ENCODE assay signal across 8 mouse cellular contexts in genomic region chr10:128175302-128175701, GRCm38 (mm10). TPM values are rescaled to one million over a fixed set of nuclear protein-coding genes. Genes with fewer than 3 reads are reported as not detected.
A peak's percentile ranks its signal among the peaks of the same experiment; 100 is the strongest.
DNase-seq lines count a peak whose midpoint lies in the region; ATAC-seq and TF ChIP-seq lines count a peak whose summit lies in the region.

No protein-coding gene starts in this region.

- ATAC-seq in forebrain, embryonic 16.5 days: no peak
- ATAC-seq in liver, postnatal 0 days: no peak

- no peak overlapping the region for H3K9ac ChIP-seq in forebrain, embryonic 16.5 days (replicated peaks; ENCODE audit: low read depth, low read length)
- H3K9ac ChIP-seq in liver, postnatal 0 days (replicated peaks): peak overlapping the region; percentile 76

- TF ChIP-seq CTCF in C2C12 (IDR thresholded peaks at IDR 0.05; ENCODE audit: control insufficient read depth, insufficient read depth, insufficient read length): no peak
- TF ChIP-seq CTCF in liver, postnatal 0 days (IDR thresholded peaks at IDR 0.05; ENCODE audit: low read depth): no peak

- peaks cover 47% of the 10 kb centered on the region for H3K79me3 ChIP-seq in C2C12 (ENCODE audit: low read depth)

- peak overlapping the region; percentile 91 for H3K27ac ChIP-seq in heart, embryonic 10.5 days
- no peak overlapping the region for H3K27ac ChIP-seq in forebrain, embryonic 16.5 days (ENCODE audit: low read length)
- H3K27ac ChIP-seq in liver, postnatal 0 days (ENCODE audit: low read depth): peak overlapping the region; percentile 75; the same call in 1 of the 2 replicates

- H3K36me3 ChIP-seq in heart, embryonic 10.5 days: 0 out of 2 replicates have a peak, but pooled peaks cover 6% of the 10 kb centered on the region
- peaks cover 11% of the 10 kb centered on the region for H3K36me3 ChIP-seq in C2C12 (ENCODE audit: control insufficient read depth, insufficient read depth)
- no peaks in the 10 kb centered on the region for H3K36me3 ChIP-seq in forebrain, embryonic 16.5 days (ENCODE audit: control insufficient read depth, insufficient read depth)
- H3K36me3 ChIP-seq in liver, postnatal 0 days (replicated peaks; ENCODE audit: insufficient read depth, low read length): no peaks in the 10 kb centered on the region

- no peaks in the 10 kb centered on the region for H3K9me3 ChIP-seq in heart, embryonic 10.5 days
- no peaks in the 10 kb centered on the region for H3K9me3 ChIP-seq in forebrain, embryonic 16.5 days (ENCODE audit: control insufficient read depth, low read length)
- no peaks in the 10 kb centered on the region for H3K9me3 ChIP-seq in liver, postnatal 0 days (ENCODE audit: low read length)

- WGBS in heart, embryonic 10.5 days: 9% methylated on average over 3 of the region's 3 CpGs
- WGBS in forebrain, embryonic 16.5 days: 8% methylated on average over 3 of the region's 3 CpGs
- 18% methylated on average over 3 of the region's 3 CpGs for WGBS in liver, postnatal 0 days (ENCODE audit: insufficient replicate concordance)

- DNase-seq in heart, embryonic 10.5 days (ENCODE audit: low spot score): no peak
- no peak for DNase-seq in heart, adult 9 months (ENCODE audit: low spot score in 2 of 2)
- no peak for DNase-seq in liver, postnatal 0 days
- no peak for DNase-seq in cerebellum, adult 11-12 months
- DNase-seq in right cerebral cortex, adult 2 months (ENCODE audit: low spot score in 2 of 2): no peak
- DNase-seq in embryo, embryonic 9.5 days (ENCODE audit: extremely low spot score): no peak

- no peaks in the 10 kb centered on the region for H3K27me3 ChIP-seq in heart, embryonic 10.5 days (ENCODE audit: insufficient read depth, poor library complexity, severe bottlenecking)
- H3K27me3 ChIP-seq in C2C12 (ENCODE audit: control insufficient read depth, insufficient read depth, insufficient read length): no peaks in the 10 kb centered on the region
- no peaks in the 10 kb centered on the region for H3K27me3 ChIP-seq in forebrain, embryonic 16.5 days (replicated peaks; ENCODE audit: control insufficient read depth, insufficient read depth, low read length)
- H3K27me3 ChIP-seq in liver, postnatal 0 days (ENCODE audit: insufficient read depth, low read length): no peaks in the 10 kb centered on the region

- peaks cover 24% of the 10 kb centered on the region for H3K4me1 ChIP-seq in heart, embryonic 10.5 days
- peaks cover 10% of the 10 kb centered on the region for H3K4me1 ChIP-seq in forebrain, embryonic 16.5 days (replicated peaks; ENCODE audit: control insufficient read depth, insufficient read depth, low read length)
- H3K4me1 ChIP-seq in liver, postnatal 0 days (ENCODE audit: insufficient read depth): peaks cover 8% of the 10 kb centered on the region; the same call in 1 of the 2 replicates

- TF ChIP-seq EP300 in liver, postnatal 0 days (IDR thresholded peaks at IDR 0.05; ENCODE audit: low read depth): no peak

- peak overlapping the region; percentile 81 for H3ac ChIP-seq in C2C12 (ENCODE audit: control insufficient read depth, insufficient read length, low read depth)

- H3K4me3 ChIP-seq in heart, embryonic 10.5 days: peak overlapping the region; percentile 78
- peak overlapping the region; percentile 55 for H3K4me3 ChIP-seq in C2C12 (ENCODE audit: insufficient read depth, poor library complexity, severe bottlenecking)
- H3K4me3 ChIP-seq in forebrain, embryonic 16.5 days (replicated peaks; ENCODE audit: low read length): peak overlapping the region; percentile 53
- peak overlapping the region; percentile 71 for H3K4me3 ChIP-seq in liver, postnatal 0 days (ENCODE audit: low read depth, low read length)

- peaks cover 59% of the 10 kb centered on the region for H3K79me2 ChIP-seq in C2C12 (ENCODE audit: control insufficient read depth, insufficient read depth)

- peak overlapping the region; percentile 83 for H3K4me2 ChIP-seq in forebrain, embryonic 16.5 days (ENCODE audit: low read length)
- H3K4me2 ChIP-seq in liver, postnatal 0 days (ENCODE audit: low read depth, low read length): peak overlapping the region; percentile 92

TF ChIP-seq in C2C12, 6 proteins besides CTCF, POLR2A, EP300 and RAD21:
- TF ChIP-seq FOSL1 (IDR thresholded peaks at IDR 0.05; ENCODE audit: insufficient read depth, low read length, poor library complexity, severe bottlenecking) (no peak), MYOD1 (IDR thresholded peaks at IDR 0.05; ENCODE audit: control insufficient read depth, insufficient read length, low read depth) (no peak), USF1 (IDR thresholded peaks at IDR 0.05; ENCODE audit: low read depth) (peak; percentile 74), MYOG (IDR thresholded peaks at IDR 0.05; ENCODE audit: control insufficient read depth, extremely low read depth, insufficient read length) (no peak), MAX (IDR thresholded peaks at IDR 0.05) (peak; percentile 88), CEBPB (IDR thresholded peaks at IDR 0.05; ENCODE audit: low read depth) (no peak)

RNA-seq across cellular contexts. Expression of gene Rbms2, which starts 4.8 kb away (rescaled TPM):
- polyA plus RNA-seq in heart, embryonic 10.5 days (2016; fragmentation: Nextera tagmentation; extraction: Ambion mirVana): 32.5 and 38.6 TPM in 2 replicates
- polyA plus RNA-seq in C2C12 (2012; fragmentation: generic; extraction: Trizol): 61.4 TPM
- 8.5 and 9.5 TPM in 2 replicates for polyA plus RNA-seq in forebrain, embryonic 16.5 days (2015; fragmentation: Nextera tagmentation; extraction: Ambion mirVana)
- 4.5 TPM in 2 replicates for polyA plus RNA-seq in liver, postnatal 0 days (2015; fragmentation: Nextera tagmentation; extraction: Ambion mirVana)

RNA-seq across cellular contexts. Expression of gene Gls2, which starts 19.0 kb away (rescaled TPM):
- polyA plus RNA-seq in heart, embryonic 10.5 days (2016; fragmentation: Nextera tagmentation; extraction: Ambion mirVana): 0.86 and 1.1 TPM in 2 replicates
- 2.8 TPM for polyA plus RNA-seq in C2C12 (2012; fragmentation: generic; extraction: Trizol)
- polyA plus RNA-seq in forebrain, embryonic 16.5 days (2015; fragmentation: Nextera tagmentation; extraction: Ambion mirVana): 0.68 and 1.1 TPM in 2 replicates
- 48.8 and 67.3 TPM in 2 replicates for polyA plus RNA-seq in liver, postnatal 0 days (2015; fragmentation: Nextera tagmentation; extraction: Ambion mirVana)

RNA-seq across cellular contexts. Expression of gene Spryd4, which starts 36.3 kb away (rescaled TPM):
- 37.9 and 41.9 TPM in 2 replicates for polyA plus RNA-seq in heart, embryonic 10.5 days (2016; fragmentation: Nextera tagmentation; extraction: Ambion mirVana)
- polyA plus RNA-seq in C2C12 (2012; fragmentation: generic; extraction: Trizol): 13.4 TPM
- polyA plus RNA-seq in forebrain, embryonic 16.5 days (2015; fragmentation: Nextera tagmentation; extraction: Ambion mirVana): 16.6 and 18.0 TPM in 2 replicates
- polyA plus RNA-seq in liver, postnatal 0 days (2015; fragmentation: Nextera tagmentation; extraction: Ambion mirVana): 54.0 and 61.1 TPM in 2 replicates

RNA-seq across cellular contexts. Expression of gene Mip, which starts 50.3 kb away (rescaled TPM):
- not detected in 2 replicates for polyA plus RNA-seq in heart, embryonic 10.5 days (2016; fragmentation: Nextera tagmentation; extraction: Ambion mirVana)
- not detected for polyA plus RNA-seq in C2C12 (2012; fragmentation: generic; extraction: Trizol)
- not detected in 2 replicates for polyA plus RNA-seq in forebrain, embryonic 16.5 days (2015; fragmentation: Nextera tagmentation; extraction: Ambion mirVana)
- not detected in 2 replicates for polyA plus RNA-seq in liver, postnatal 0 days (2015; fragmentation: Nextera tagmentation; extraction: Ambion mirVana)

RNA-seq across cellular contexts. Expression of gene Timeless, which starts 56.6 kb away (rescaled TPM):
- polyA plus RNA-seq in heart, embryonic 10.5 days (2016; fragmentation: Nextera tagmentation; extraction: Ambion mirVana): 48.1 and 69.3 TPM in 2 replicates
- 17.7 TPM for polyA plus RNA-seq in C2C12 (2012; fragmentation: generic; extraction: Trizol)
- 29.4 and 32.2 TPM in 2 replicates for polyA plus RNA-seq in forebrain, embryonic 16.5 days (2015; fragmentation: Nextera tagmentation; extraction: Ambion mirVana)
- polyA plus RNA-seq in liver, postnatal 0 days (2015; fragmentation: Nextera tagmentation; extraction: Ambion mirVana): 15.1 and 18.5 TPM in 2 replicates

Comparison
In these comparisons a context has a peak if more than half of its experiments do, and no peak if none do; other contexts are left out.
1. RNA of gene Gls2, which starts 19.0 kb away (polyA plus RNA-seq): 48.8 to 67.3 TPM in liver, postnatal 0 days; 2.8 TPM in C2C12 (single experiment), 0.86 to 1.1 TPM in heart, embryonic 10.5 days and 0.68 to 1.1 TPM in forebrain, embryonic 16.5 days; every median in the first group is over 10 times any median in the second.
2. Peak in every context shown above with its lines, with median percentiles within 50 percentile points of each other: H3K4me3 ChIP-seq.